Mouse (Mus musculus): ENCODE results near the gene Gja1. TPM values are rescaled to one million over a fixed set of nuclear protein-coding genes. Genes with fewer than 3 reads are reported as not detected.

Gene Gja1
- polyA plus RNA-seq, 1 experiment: 83.2 TPM

DNA sequence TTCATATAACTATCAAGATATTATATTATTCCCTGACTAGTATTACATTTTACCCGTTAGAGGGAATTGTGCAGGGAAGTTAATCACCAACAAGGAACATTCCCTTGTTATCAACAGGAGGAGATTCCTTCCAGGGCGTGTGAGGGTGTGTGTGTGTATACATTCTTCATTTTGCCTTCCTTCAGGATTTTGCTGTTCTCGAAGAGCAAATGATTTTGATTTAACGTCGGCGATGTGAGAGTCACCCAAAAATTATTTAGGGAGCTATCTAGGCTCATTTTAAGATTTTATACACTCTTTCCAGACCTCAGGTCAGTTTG, 55.2 kb downstream of the Gja1 start:
- H3K27ac ChIP-seq (ENCODE audit: insufficient read depth, low read length): no peak overlapping the region
- no peak overlapping the region for H3K4me3 ChIP-seq (ENCODE audit: insufficient read depth, low read length)
- no peaks in the 10 kb centered on the region for H3K4me1 ChIP-seq (ENCODE audit: control insufficient read depth, insufficient read depth, low read length)
- TF ChIP-seq CTCF (IDR thresholded peaks at IDR 0.05; ENCODE audit: extremely low read depth, insufficient read depth, low read length): no peak

DNA sequence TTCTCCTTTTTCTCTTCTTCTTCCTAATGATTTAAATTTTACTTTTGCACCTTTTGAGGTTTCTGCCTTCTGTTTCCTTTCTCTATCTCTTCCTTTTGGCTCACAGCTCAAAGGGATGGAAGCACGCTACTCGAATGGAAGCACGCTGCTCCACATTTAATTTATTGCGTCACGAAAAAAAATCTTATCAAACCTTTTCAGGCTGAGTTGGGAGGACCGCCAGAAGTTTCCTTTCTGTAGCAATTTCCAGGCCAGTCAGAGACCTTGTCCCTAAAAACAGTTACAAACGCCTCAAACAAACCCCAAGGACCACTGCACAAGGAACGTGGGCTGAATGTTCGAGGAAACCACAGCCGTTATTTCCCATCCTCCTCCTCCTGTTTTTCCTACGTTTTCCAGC, 60.2 kb downstream of the Gja1 start:
- Histone ChIP-seq H3K4me3 (ENCODE audit: insufficient read depth, low read length) (no peak overlapping the region), H3K4me1 (ENCODE audit: control insufficient read depth, insufficient read depth, low read length) (no peaks in the 10 kb centered on the region), H3K27ac (ENCODE audit: insufficient read depth, low read length) (no peak overlapping the region)
- TF ChIP-seq CTCF (IDR thresholded peaks at IDR 0.05; ENCODE audit: extremely low read depth, insufficient read depth, low read length) (no peak), POLR2A (IDR thresholded peaks at IDR 0.05; ENCODE audit: extremely low read depth, insufficient read depth, low read length) (no peak)

DNA sequence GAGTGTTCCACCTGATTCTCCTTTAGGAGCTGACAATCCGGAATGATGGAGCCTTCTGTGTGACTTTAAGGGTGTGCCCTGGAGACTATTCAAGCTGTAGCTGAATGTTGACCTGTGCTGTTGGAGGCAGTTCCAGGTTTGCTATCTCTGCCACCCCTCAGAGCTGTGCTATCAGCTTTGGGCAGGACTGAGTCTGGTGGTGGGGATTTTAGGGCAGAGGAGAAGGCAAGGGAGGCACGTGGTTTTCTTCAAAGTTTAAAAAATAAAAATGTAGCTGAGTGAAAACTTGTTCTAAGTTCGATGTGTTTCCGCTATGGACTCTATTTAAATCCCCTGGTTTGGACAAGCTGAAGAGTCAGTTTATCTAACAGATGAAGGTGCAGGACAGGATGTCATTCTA, 62.5 kb downstream of the Gja1 start:
- TF ChIP-seq CTCF (IDR thresholded peaks at IDR 0.05; ENCODE audit: extremely low read depth, insufficient read depth, low read length) (no peak), POLR2A (IDR thresholded peaks at IDR 0.05; ENCODE audit: extremely low read depth, insufficient read depth, low read length) (no peak)
- Histone ChIP-seq H3K4me1 (ENCODE audit: control insufficient read depth, insufficient read depth, low read length) (no peaks in the 10 kb centered on the region), H3K27ac (ENCODE audit: insufficient read depth, low read length) (no peak overlapping the region), H3K4me3 (ENCODE audit: insufficient read depth, low read length) (no peak overlapping the region)

DNA sequence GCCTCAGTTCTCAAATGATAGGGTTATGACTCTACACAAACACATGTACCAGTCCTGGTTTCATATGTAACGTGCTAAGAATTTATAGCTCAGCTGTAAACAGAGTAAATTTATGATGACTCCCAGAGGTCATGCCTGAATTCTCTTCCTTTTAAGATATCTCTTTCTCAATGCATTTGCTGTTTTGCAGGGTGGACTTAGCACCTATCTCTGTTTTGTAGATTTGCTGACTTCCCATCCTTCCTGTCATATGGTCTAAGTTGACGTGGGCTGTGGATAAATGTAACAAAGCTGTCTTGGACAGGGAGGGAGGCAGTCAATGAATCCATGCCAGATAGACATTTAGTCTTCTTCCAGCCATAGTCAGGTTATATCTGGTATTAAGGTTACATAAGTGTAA, 67.3 kb downstream of the Gja1 start:
- Histone ChIP-seq H3K4me1 (ENCODE audit: control insufficient read depth, insufficient read depth, low read length) (no peaks in the 10 kb centered on the region), H3K27ac (ENCODE audit: insufficient read depth, low read length) (no peak overlapping the region), H3K4me3 (ENCODE audit: insufficient read depth, low read length) (no peak overlapping the region)
- TF ChIP-seq POLR2A (IDR thresholded peaks at IDR 0.05; ENCODE audit: extremely low read depth, insufficient read depth, low read length) (no peak), CTCF (IDR thresholded peaks at IDR 0.05; ENCODE audit: extremely low read depth, insufficient read depth, low read length) (no peak)

DNA sequence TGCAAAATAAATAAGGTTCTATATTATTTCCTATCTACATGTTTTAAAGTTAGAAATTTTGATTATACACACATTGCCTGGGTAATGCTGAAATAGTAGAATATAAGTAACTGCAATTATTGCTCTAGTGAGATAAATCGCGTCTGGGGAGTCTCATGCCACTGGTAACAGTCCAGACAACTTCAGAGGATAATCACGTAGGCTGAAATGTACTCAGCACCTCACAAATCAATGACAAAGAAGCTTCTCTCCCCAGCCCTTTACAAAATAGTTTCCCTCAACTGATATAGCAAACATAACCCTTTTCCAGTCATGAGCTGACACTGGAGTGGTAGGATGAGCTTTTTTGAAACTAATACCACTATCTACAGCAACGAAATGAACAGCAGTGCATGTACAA, 71.9 kb downstream of the Gja1 start:
- Histone ChIP-seq H3K27ac (ENCODE audit: insufficient read depth, low read length) (no peak overlapping the region), H3K4me3 (ENCODE audit: insufficient read depth, low read length) (no peak overlapping the region), H3K4me1 (ENCODE audit: control insufficient read depth, insufficient read depth, low read length) (no peaks in the 10 kb centered on the region)
- TF ChIP-seq CTCF (IDR thresholded peaks at IDR 0.05; ENCODE audit: extremely low read depth, insufficient read depth, low read length) (no peak), POLR2A (IDR thresholded peaks at IDR 0.05; ENCODE audit: extremely low read depth, insufficient read depth, low read length) (no peak)

Other genes with a start within 250 kb of the Gja1 start
- gene Tbc1d32, start 148.6 kb upstream of the Gja1 start, polyA plus RNA-seq (2012; rRNA removed): 4.0 and 4.2 TPM in 2 replicates